Mouse (Mus musculus) forebrain, postnatal 0 days (tissue): ENCODE results near the gene Mrtfa. TPM values are rescaled to one million over a fixed set of nuclear protein-coding genes. Genes with fewer than 3 reads are reported as not detected.

Source experiments
- ATAC-seq: fragments of 200-750 bp; cut with Nextera tagmentation; 2 replicates; pipeline ENCODE4 v1.8.0; 2017; ENCODE audit warnings: mild to moderate bottlenecking, moderate library complexity
- DNase-seq: peaks from one replicate; pipeline ENCODE4 v3.0.0-alpha.2; 2015
- H3K27ac ChIP-seq: fragments of 300-500 bp; sonication (generic); 2 replicates; pipeline ENCODE4 v1.5.1; 2014; ENCODE audit warnings: low read depth, mild to moderate bottlenecking, antibody characterized with exemption, low read length, moderate library complexity, mixed read lengths
- H3K27me3 ChIP-seq: fragments of 300-500 bp; sonication (generic); 2 replicates; pipeline ENCODE4 v1.6.1; 2014; ENCODE audit warnings: mild to moderate bottlenecking, low read length, mixed read lengths; ENCODE audit not compliant: insufficient read depth
- H3K36me3 ChIP-seq: fragments of 300-500 bp; sonication (generic); 2 replicates; pipeline ENCODE4 v1.6.1; 2014; ENCODE audit warnings: mild to moderate bottlenecking, moderate library complexity; ENCODE audit not compliant: insufficient read depth
- H3K4me1 ChIP-seq: fragments of 300-500 bp; sonication (generic); 2 replicates; pipeline ENCODE4 v1.6.1; 2014; ENCODE audit warnings: antibody characterized with exemption; ENCODE audit not compliant: insufficient read depth
- H3K4me2 ChIP-seq: fragments of 300-500 bp; sonication (generic); 2 replicates; pipeline ENCODE4 v1.6.1; 2014; ENCODE audit warnings: low read depth, mild to moderate bottlenecking, moderate library complexity
- H3K4me3 ChIP-seq: fragments of 300-500 bp; sonication (generic); 2 replicates; pipeline ENCODE4 v1.5.1; 2014; ENCODE audit warnings: low read depth, low read length, mixed read lengths
- H3K9ac ChIP-seq: fragments of 300-500 bp; sonication (generic); 2 replicates; pipeline ENCODE4 v1.6.1; 2014; ENCODE audit warnings: mild to moderate bottlenecking
- H3K9me3 ChIP-seq: fragments of 300-500 bp; sonication (generic); 2 replicates; pipeline ENCODE4 v1.6.1; 2016; ENCODE audit warnings: low read length
- CTCF ChIP-seq: sonication (generic); IDR thresholded peaks from 2 replicates; pipeline ENCODE4 v1.5.1; 2016; ENCODE audit warnings: antibody characterized with exemption, control low read depth, low read depth
- WGBS: fragments of 180-500 bp; shearing (Covaris S2); extraction: QIAGEN DNeasy Blood & Tissue Kit; methylation state at CpG from one replicate; pipeline ENCODE4 v1.1.7; 2014; 5-methylcytosine and 5-hydroxymethylcytosine counted together
- polyA plus RNA-seq: library from polyadenylated mRNA; unstranded; fragments of >200 nt; fragmentation: Nextera tagmentation; extraction: Ambion mirVana; gene quantifications from 2 replicates; pipeline ENCODE4 v1.2.1, GENCODE M21; 2015
- total RNA-seq: library from RNA; depleted of rRNA; stranded (reverse); fragments of >200 nt; gene quantifications from 2 replicates; pipeline ENCODE4 v1.2.3, GENCODE M21; 2014

The Mrtfa gene
- total and polyA plus RNA-seq, 2 experiments from 2014 or later, result 19.6 to 26.0 TPM

- no peaks in the 10 kb centered on the region for H3K36me3 ChIP-seq
- DNase-seq (no peak), ATAC-seq (no peak)
- peaks cover 4% of the 10 kb centered on the region; the same call in 1 of the 2 replicates for H3K4me1 ChIP-seq
- no peaks in the 10 kb centered on the region for H3K9me3 ChIP-seq
- H3K9ac ChIP-seq, result no peak overlapping the region
- WGBS, result 38% methylated on average over 8 of the region's 8 CpGs
- H3K27me3 ChIP-seq, result no peaks in the 10 kb centered on the region
- TF ChIP-seq CTCF, result no peak
- H3K27ac ChIP-seq, result no peak overlapping the region; the same call in 1 of the 2 replicates
- H3K4me2 ChIP-seq, result no peak overlapping the region
- H3K4me3 ChIP-seq, result no peak overlapping the region
These were observed 128.4 kb downstream of the Mrtfa start for GRCm38 (mm10) chr15:81062175-81062588.

- H3K9ac ChIP-seq, result no peak overlapping the region
- peaks cover 4% of the 10 kb centered on the region; the same call in 1 of the 2 replicates for H3K4me1 ChIP-seq
- H3K4me2 ChIP-seq, result no peak overlapping the region
- H3K27me3 ChIP-seq, result no peaks in the 10 kb centered on the region
- no peak for DNase-seq
- H3K27ac ChIP-seq, result no peak overlapping the region
- no peaks in the 10 kb centered on the region for H3K36me3 ChIP-seq
- ATAC-seq, result no peak
- no peaks in the 10 kb centered on the region for H3K9me3 ChIP-seq
- no peak for TF ChIP-seq CTCF
- WGBS, result 86% methylated on average over 2 of the region's 2 CpGs
- H3K4me3 ChIP-seq, result no peak overlapping the region
These were observed 129.6 kb downstream of the Mrtfa start for GRCm38 (mm10) chr15:81060975-81061374.

GRCm38 (mm10) chr15:81057736-81058135 lies 132.8 kb downstream of the Mrtfa start:
- no peak for DNase-seq
- H3K4me1 ChIP-seq, result peaks cover 4% of the 10 kb centered on the region; the same call in 1 of the 2 replicates
- TF ChIP-seq CTCF, result no peak
- no peaks in the 10 kb centered on the region for H3K36me3 ChIP-seq
- H3K4me2 ChIP-seq, result no peak overlapping the region
- no peaks in the 10 kb centered on the region for H3K27me3 ChIP-seq
- no peaks in the 10 kb centered on the region for H3K9me3 ChIP-seq
- no peak overlapping the region for H3K27ac ChIP-seq
- ATAC-seq, result no peak
- H3K9ac ChIP-seq, result no peak overlapping the region
- 93% methylated on average over 5 of the region's 5 CpGs for WGBS
- H3K4me3 ChIP-seq, result no peak overlapping the region

GRCm38 (mm10) chr15:81055488-81055887 lies 135.1 kb downstream of the Mrtfa start:
- Histone ChIP-seq H3K27ac (no peak overlapping the region), H3K9me3 (no peaks in the 10 kb centered on the region), H3K4me2 (no peak overlapping the region), H3K27me3 (no peaks in the 10 kb centered on the region), H3K9ac (no peak overlapping the region), H3K36me3 (no peaks in the 10 kb centered on the region), H3K4me3 (no peak overlapping the region), H3K4me1 (no peaks in the 10 kb centered on the region)
- no peak for DNase-seq
- TF ChIP-seq CTCF, result no peak
- ATAC-seq, result no peak
- WGBS, result 98% methylated on average over 2 of the region's 2 CpGs

GRCm38 (mm10) chr15:81052491-81052890 lies 138.1 kb downstream of the Mrtfa start:
- H3K36me3 ChIP-seq, result no peaks in the 10 kb centered on the region
- DNase-seq (no peak), ATAC-seq (no peak)
- H3K27ac ChIP-seq, result no peak overlapping the region
- H3K4me2 ChIP-seq, result no peak overlapping the region
- H3K27me3 ChIP-seq, result no peaks in the 10 kb centered on the region
- H3K9me3 ChIP-seq, result no peaks in the 10 kb centered on the region
- no peak overlapping the region for H3K4me3 ChIP-seq
- 93% methylated on average over 5 of the region's 5 CpGs for WGBS
- H3K4me1 ChIP-seq, result no peaks in the 10 kb centered on the region
- no peak overlapping the region for H3K9ac ChIP-seq
- TF ChIP-seq CTCF, result no peak

- no peak overlapping the region for H3K4me2 ChIP-seq
- H3K36me3 ChIP-seq, result no peaks in the 10 kb centered on the region
- H3K27me3 ChIP-seq, result no peaks in the 10 kb centered on the region
- no peak for ATAC-seq
- no peak for DNase-seq
- no peak overlapping the region for H3K4me3 ChIP-seq
- no peaks in the 10 kb centered on the region for H3K9me3 ChIP-seq
- TF ChIP-seq CTCF, result no peak
- H3K27ac ChIP-seq, result no peak overlapping the region
- 56% methylated on average over 3 of the region's 3 CpGs for WGBS
- no peaks in the 10 kb centered on the region for H3K4me1 ChIP-seq
- no peak overlapping the region for H3K9ac ChIP-seq
These were observed 140.1 kb downstream of the Mrtfa start for GRCm38 (mm10) chr15:81050488-81050887.

GRCm38 (mm10) chr15:81049401-81050053 lies 141.0 kb downstream of the Mrtfa start:
- ATAC-seq, result no peak
- no peaks in the 10 kb centered on the region for H3K27me3 ChIP-seq
- WGBS, result 73% methylated on average over 6 of the region's 6 CpGs

More at GRCm38 (mm10) chr15:81049401-81050053, 141.0 kb downstream of the Mrtfa start:
- H3K36me3 ChIP-seq, result no peaks in the 10 kb centered on the region; the same call in 1 of the 2 replicates
- H3K4me2 ChIP-seq, result no peak overlapping the region
- TF ChIP-seq CTCF, result peak; percentile 65
- no peaks in the 10 kb centered on the region for H3K4me1 ChIP-seq
- H3K9me3 ChIP-seq, result no peaks in the 10 kb centered on the region
- H3K4me3 ChIP-seq, result no peak overlapping the region
- H3K9ac ChIP-seq, result no peak overlapping the region
- peak; percentile 35 for DNase-seq
- no peak overlapping the region for H3K27ac ChIP-seq
